Mouse (Mus musculus): ENCODE measurements around the gene Olr1.

GRCm38 (mm10) chr6:129534057-129534456 is 27.1 kb upstream of the Olr1 start:
- TF ChIP-seq CTCF (IDR thresholded peaks at IDR 0.05; ENCODE audit: low read depth) (no peak), EP300 (IDR thresholded peaks at IDR 0.05; ENCODE audit: low read depth) (no peak)
